Mouse (Mus musculus) kidney, adult 2 months (tissue): ENCODE data around the gene Samsn1. TPM values are rescaled to one million over a fixed set of nuclear protein-coding genes. Genes with fewer than 3 reads are reported as not detected.
A peak's percentile ranks its signal among the peaks of the same experiment; 100 is the strongest.

Experiments used
- DNase-seq: peaks from one replicate; pipeline ENCODE4 v3.0.0; 2021
- H3K27ac ChIP-seq: fragments of 200-500 bp; 2 replicates; pipeline ENCODE4 v1.5.1; 2012; ENCODE audit warnings: low read depth, low read length, control low read depth, inconsistent platforms; ENCODE audit not compliant: insufficient read depth
- H3K27me3 ChIP-seq: fragments of 200-500 bp; replicated peaks from 2 replicates; pipeline ENCODE4 v1.6.1; 2012; ENCODE audit warnings: mild to moderate bottlenecking, moderate library complexity, low read length, inconsistent platforms; ENCODE audit not compliant: control insufficient read depth, insufficient read depth
- H3K36me3 ChIP-seq: fragments of 200-500 bp; 2 replicates; pipeline ENCODE4 v1.6.1; 2012; ENCODE audit warnings: mild to moderate bottlenecking, moderate library complexity, low read length, inconsistent platforms; ENCODE audit not compliant: control insufficient read depth, insufficient read depth
- H3K4me1 ChIP-seq: fragments of 200-500 bp; 2 replicates; pipeline ENCODE4 v1.6.1; 2011; ENCODE audit warnings: low read length; ENCODE audit not compliant: control insufficient read depth, insufficient read depth
- H3K4me3 ChIP-seq: fragments of 200-500 bp; 2 replicates; pipeline ENCODE4 v1.5.1; 2011; ENCODE audit warnings: mild to moderate bottlenecking, low read depth, low read length, control low read depth; ENCODE audit not compliant: insufficient read depth
- CTCF ChIP-seq: fragments of 200-500 bp; conservative IDR thresholded peaks from 2 replicates; pipeline ENCODE4 v1.5.1; 2011; ENCODE audit warnings: low read depth, mild to moderate bottlenecking, control low read depth, low read length, moderate library complexity, mixed read lengths; ENCODE audit not compliant: insufficient read depth, insufficient read length
- POLR2A ChIP-seq: fragments of 200-500 bp; IDR thresholded peaks from one replicate; pipeline ENCODE4 v1.6.1; 2011; ENCODE audit warnings: low read depth, low read length, control low read depth
- WGBS: fragments of 180-500 bp; shearing (Covaris S2); methylation state at CpG from one replicate; pipeline ENCODE4 v1.1.7; 2018; 5-methylcytosine and 5-hydroxymethylcytosine counted together
- polyA plus RNA-seq: library from polyadenylated mRNA; depleted of rRNA; stranded (reverse); fragments of >200 nt; gene quantifications from 2 replicates; pipeline ENCODE4 v1.2.3, GENCODE M21; 2012

The Samsn1 gene
- polyA plus RNA-seq, 1 experiment: 1.1 TPM

GRCm38 (mm10) chr16:75983831-75984230 is 38.2 kb downstream of the Samsn1 start:
- no peak overlapping the region for H3K4me3 ChIP-seq
- no peak for TF ChIP-seq POLR2A
- TF ChIP-seq CTCF: no peak
- H3K27me3 ChIP-seq: no peaks in the 10 kb centered on the region
- H3K4me1 ChIP-seq: no peaks in the 10 kb centered on the region
- 86% methylated on average over 1 of the region's 1 CpGs for WGBS
- DNase-seq: no peak
- no peak overlapping the region for H3K27ac ChIP-seq
- H3K36me3 ChIP-seq: no peaks in the 10 kb centered on the region

GRCm38 (mm10) chr16:75979381-75979780 is 42.7 kb downstream of the Samsn1 start:
- no peak overlapping the region for H3K4me3 ChIP-seq
- TF ChIP-seq POLR2A (no peak), CTCF (no peak)
- H3K36me3 ChIP-seq: no peaks in the 10 kb centered on the region
- no peaks in the 10 kb centered on the region for H3K4me1 ChIP-seq
- H3K27ac ChIP-seq: no peak overlapping the region
- DNase-seq: no peak
- H3K27me3 ChIP-seq: no peaks in the 10 kb centered on the region

- Histone ChIP-seq H3K27ac (no peak overlapping the region), H3K36me3 (no peaks in the 10 kb centered on the region), H3K4me1 (no peaks in the 10 kb centered on the region), H3K4me3 (no peak overlapping the region), H3K27me3 (no peaks in the 10 kb centered on the region)
- DNase-seq: no peak
- WGBS: 81% methylated on average over 5 of the region's 5 CpGs
- TF ChIP-seq POLR2A (no peak), CTCF (no peak)
These were observed 44.3 kb downstream of the Samsn1 start for GRCm38 (mm10) chr16:75977798-75978197.

- no peaks in the 10 kb centered on the region for H3K36me3 ChIP-seq
- no peaks in the 10 kb centered on the region for H3K4me1 ChIP-seq
- TF ChIP-seq POLR2A (no peak), CTCF (no peak)
- DNase-seq: no peak
- H3K27ac ChIP-seq: no peak overlapping the region
- no peaks in the 10 kb centered on the region for H3K27me3 ChIP-seq
- H3K4me3 ChIP-seq: no peak overlapping the region
- WGBS: 43% methylated on average over 11 of the region's 11 CpGs
These were observed 46.3 kb downstream of the Samsn1 start for GRCm38 (mm10) chr16:75975682-75976332.

- Histone ChIP-seq H3K27me3 (no peaks in the 10 kb centered on the region), H3K4me3 (no peak overlapping the region), H3K27ac (no peak overlapping the region), H3K4me1 (no peaks in the 10 kb centered on the region), H3K36me3 (no peaks in the 10 kb centered on the region)
- 80% methylated on average over 6 of the region's 6 CpGs for WGBS
- TF ChIP-seq POLR2A: no peak
- DNase-seq: no peak
These were observed 51.6 kb downstream of the Samsn1 start for GRCm38 (mm10) chr16:75970266-75970998.

GRCm38 (mm10) chr16:75962021-75962420 is 60.1 kb downstream of the Samsn1 start:
- DNase-seq: no peak
- no peak overlapping the region for H3K27ac ChIP-seq
- no peak overlapping the region for H3K4me3 ChIP-seq
- no peaks in the 10 kb centered on the region for H3K4me1 ChIP-seq
- no peak for TF ChIP-seq CTCF
- TF ChIP-seq POLR2A: no peak
- H3K27me3 ChIP-seq: no peaks in the 10 kb centered on the region
- WGBS: 35% methylated on average over 8 of the region's 8 CpGs
- no peaks in the 10 kb centered on the region for H3K36me3 ChIP-seq

GRCm38 (mm10) chr16:75961487-75961886 is 60.6 kb downstream of the Samsn1 start:
- no peak for DNase-seq
- H3K27ac ChIP-seq: no peak overlapping the region
- TF ChIP-seq POLR2A: no peak
- no peaks in the 10 kb centered on the region for H3K4me1 ChIP-seq
- H3K36me3 ChIP-seq: no peaks in the 10 kb centered on the region
- no peak overlapping the region for H3K4me3 ChIP-seq
- no peaks in the 10 kb centered on the region for H3K27me3 ChIP-seq
- 23% methylated on average over 5 of the region's 5 CpGs for WGBS

GRCm38 (mm10) chr16:75961036-75961435 is 61.0 kb downstream of the Samsn1 start:
- H3K27ac ChIP-seq: no peak overlapping the region
- 65% methylated on average over 7 of the region's 7 CpGs for WGBS
- H3K4me3 ChIP-seq: no peak overlapping the region
- H3K36me3 ChIP-seq: no peaks in the 10 kb centered on the region
- TF ChIP-seq POLR2A (no peak), CTCF (no peak)
- H3K27me3 ChIP-seq: no peaks in the 10 kb centered on the region
- no peaks in the 10 kb centered on the region for H3K4me1 ChIP-seq
- DNase-seq: peak; percentile 36
